Mouse (Mus musculus) MEL-GATA-1-ER (cell line): ENCODE measurements around the gene Gm8281.
"Not testable (repeated sequence)": the region's sequence is repeated elsewhere in the genome, so short reads cannot be mapped to it uniquely, and the experiment has no call there.

ENCODE experiments used
- DNase-seq: peaks from one replicate; pipeline ENCODE4 v3.0.0-alpha.2; 2012; ENCODE audit warnings: low read depth; ENCODE audit errors: extremely low read depth

The Gm8281 gene

GRCm38 (mm10) chr14:5070611-5071490 is at the start of gene Gm8281:
Gene Gm8281, plus strand, starts transcription at chr14:5071040.
- DNase-seq: not testable (repeated sequence)

GRCm38 (mm10) chr14:5050329-5050728 is 20.5 kb upstream of the Gm8281 start, which contains the start of gene 4930555G01Rik:
Gene 4930555G01Rik, plus strand, starts transcription at chr14:5050629.
- DNase-seq: not testable (repeated sequence)

- DNase-seq: not testable (repeated sequence)
Observed at GRCm38 (mm10) chr14:5131219-5131618, 60.4 kb downstream of the Gm8281 start, which contains the start of gene Gm8279. Gene Gm8279, plus strand, starts transcription at chr14:5131519.
